Mouse (Mus musculus) megakaryocyte, adult 5-6 weeks (primary cell): ENCODE measurements around the gene Prrx2. TPM values are rescaled to one million over a fixed set of nuclear protein-coding genes. Genes with fewer than 3 reads are reported as not detected.

Experiments used
- total RNA-seq, 2 experiments: library from RNA; stranded (forward) in 1 of 2; stranded (reverse) in 1 of 2; fragments of 153-499, 151-499 nt in 1 of 2; fragments of 221-1000, 200-1000 nt in 1 of 2; gene quantifications; 2 replicates each; pipeline versions ENCODE4 v1.2.3 to v1.2.4; 2015 to 2017

Prrx2 gene
- total RNA-seq, 2 experiments from 2014 or later = not detected

Other genes starting within 250 kb of the Prrx2 start
- 0.27 and 0.60 TPM in 2 replicates for gene Cstad, start 239.9 kb upstream of the Prrx2 start, total RNA-seq (2015)
- not detected in 2 replicates for gene Cstad, start 239.9 kb upstream of the Prrx2 start, total RNA-seq (2017)
- gene 1700001O22Rik, start 31.3 kb upstream of the Prrx2 start, total RNA-seq (2015) = not detected in 2 replicates
- gene 1700001O22Rik, start 31.3 kb upstream of the Prrx2 start, total RNA-seq (2017) = 0.45 TPM in 1 of 2 replicates, not detected in the other
- 4.1 and 9.5 TPM in 2 replicates for gene Ntmt1, start 27.1 kb upstream of the Prrx2 start, total RNA-seq (2015)
- 7.9 TPM in 2 replicates for gene Ntmt1, start 27.1 kb upstream of the Prrx2 start, total RNA-seq (2017)
- gene Asb6, start 4.6 kb upstream of the Prrx2 start, total RNA-seq (2015) = 4.3 and 6.1 TPM in 2 replicates
- gene Asb6, start 4.6 kb upstream of the Prrx2 start, total RNA-seq (2017) = 12.6 and 17.1 TPM in 2 replicates
- 0.67 and 2.6 TPM in 2 replicates for gene Ptges, start 94.9 kb downstream of the Prrx2 start, total RNA-seq (2015)
- 0.77 and 3.9 TPM in 2 replicates for gene Ptges, start 94.9 kb downstream of the Prrx2 start, total RNA-seq (2017)
- 28.1 and 32.7 TPM in 2 replicates for gene Tor1b, start 118.0 kb downstream of the Prrx2 start, total RNA-seq (2015)
- gene Tor1b, start 118.0 kb downstream of the Prrx2 start, total RNA-seq (2017) = 40.3 and 42.6 TPM in 2 replicates
- 88.1 and 97.1 TPM in 2 replicates for gene Tor1a, start 133.0 kb downstream of the Prrx2 start, total RNA-seq (2015)
- gene Tor1a, start 133.0 kb downstream of the Prrx2 start, total RNA-seq (2017) = 132 and 135 TPM in 2 replicates
- 30.7 and 36.0 TPM in 2 replicates for gene BC005624, start 147.2 kb downstream of the Prrx2 start, total RNA-seq (2015)
- gene BC005624, start 147.2 kb downstream of the Prrx2 start, total RNA-seq (2017) = 56.0 and 66.1 TPM in 2 replicates
- gene Usp20, start 147.3 kb downstream of the Prrx2 start, total RNA-seq (2015) = 1.9 and 2.5 TPM in 2 replicates
- 2.9 and 3.1 TPM in 2 replicates for gene Usp20, start 147.3 kb downstream of the Prrx2 start, total RNA-seq (2017)